28 mouse cellular contexts compared by ENCODE assay signal in genomic region chr6:81563192-81563591, GRCm38 (mm10).
"Had no signal": no experiment of that assay in that cellular context is flagged by ENCODE, and none has a peak within 500 bp of the region (broad histone marks: within the 10 kb centered on the region; RNA-seq: fewer than 3 reads in every experiment).

No protein-coding gene starts in this region.

- ATAC-seq: hindbrain, postnatal 0 days; intestine, embryonic 16.5 days had no signal

- H3K27me3 ChIP-seq: heart, embryonic 13.5 days; heart, embryonic 15.5 days; hindbrain, embryonic 12.5 days; hindbrain, embryonic 15.5 days; kidney, embryonic 15.5 days; limb, embryonic 12.5 days; liver, embryonic 13.5 days had no signal

- H3K9ac ChIP-seq: heart, embryonic 13.5 days; heart, embryonic 15.5 days; hindbrain, embryonic 12.5 days; hindbrain, embryonic 15.5 days; kidney, embryonic 15.5 days; limb, embryonic 12.5 days; liver, embryonic 13.5 days had no signal

- DNase-seq: gastrocnemius, adult 2 months; gastrocnemius, postnatal 10 days; gastrocnemius, postnatal 25 days; heart, adult 11 months; heart, adult 2 months; heart, postnatal 14 days; heart, postnatal 36 days; kidney, adult 11 months; kidney, adult 2 months; kidney, adult 9 months; kidney, postnatal 14 days; layer of hippocampus, adult 9-11 months; layer of hippocampus, postnatal 36 days; liver; liver, embryonic 13.5 days had no signal

- H3K4me1 ChIP-seq: heart, embryonic 15.5 days; hindbrain, embryonic 10.5 days; hindbrain, embryonic 12.5 days; hindbrain, embryonic 15.5 days; kidney, embryonic 15.5 days; limb, embryonic 10.5 days; limb, embryonic 12.5 days; liver, embryonic 13.5 days had no signal

- H3K4me3 ChIP-seq: gastrocnemius, adult 2 months; heart, adult 2 months; heart, embryonic 13.5 days; heart, embryonic 15.5 days; hindbrain, embryonic 10.5 days; hindbrain, embryonic 12.5 days; hindbrain, embryonic 15.5 days; kidney, embryonic 15.5 days; limb, embryonic 10.5 days; limb, embryonic 12.5 days; liver, embryonic 13.5 days had no signal

- H3K27ac ChIP-seq: gastrocnemius, adult 2 months; heart, adult 2 months; heart, embryonic 13.5 days; heart, embryonic 15.5 days; hindbrain, embryonic 10.5 days; hindbrain, embryonic 12.5 days; hindbrain, embryonic 15.5 days; hindbrain, postnatal 0 days; kidney, embryonic 15.5 days; kidney, postnatal 0 days; limb, embryonic 10.5 days; limb, embryonic 12.5 days; liver, embryonic 13.5 days had no signal

- H3K9me3 ChIP-seq: heart, embryonic 13.5 days; heart, embryonic 15.5 days; hindbrain, embryonic 10.5 days; hindbrain, embryonic 12.5 days; hindbrain, embryonic 15.5 days; kidney, embryonic 15.5 days; limb, embryonic 10.5 days; limb, embryonic 12.5 days; liver, embryonic 13.5 days had no signal

- H3K4me2 ChIP-seq: heart, embryonic 11.5 days; heart, embryonic 13.5 days; heart, embryonic 15.5 days; hindbrain, embryonic 12.5 days; hindbrain, embryonic 15.5 days; kidney, embryonic 15.5 days; limb, embryonic 12.5 days; liver, embryonic 11.5 days; liver, embryonic 13.5 days had no signal

- H3K36me3 ChIP-seq: heart, embryonic 13.5 days; heart, embryonic 15.5 days; hindbrain, embryonic 10.5 days; hindbrain, embryonic 12.5 days; hindbrain, embryonic 15.5 days; kidney, embryonic 15.5 days; limb, embryonic 10.5 days; limb, embryonic 12.5 days; liver, embryonic 13.5 days had no signal
